Comparison of ENCODE assay signal across 34 mouse cellular contexts in the genomic region with DNA sequence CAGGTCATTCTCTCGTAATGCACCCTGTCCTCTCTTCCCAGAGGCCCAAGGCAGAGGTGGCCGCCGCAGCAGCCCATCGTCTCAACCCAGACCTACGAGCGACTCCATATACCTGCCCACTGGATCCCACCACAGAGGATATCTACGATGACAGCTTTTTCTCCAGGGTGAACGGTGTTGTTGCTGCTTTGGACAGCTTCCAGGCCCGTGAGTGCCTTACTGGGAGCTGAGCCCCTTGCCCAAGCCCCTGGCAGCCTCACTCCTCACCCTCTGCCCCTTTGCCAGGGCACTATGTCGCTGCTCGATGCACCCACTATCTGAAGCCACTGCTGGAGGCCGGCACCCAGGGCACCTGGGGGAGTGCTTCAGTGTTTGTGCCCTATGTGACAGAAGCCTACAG. TPM values are rescaled to one million over a fixed set of nuclear protein-coding genes. Genes with fewer than 3 reads are reported as not detected.
DNase-seq lines count a peak whose midpoint lies in the region; ATAC-seq and TF ChIP-seq lines count a peak whose summit lies in the region.
"Had no signal": no experiment of that assay in that cellular context is flagged by ENCODE, and none has a peak within 500 bp of the region (broad histone marks: within the 10 kb centered on the region; RNA-seq: fewer than 3 reads in every experiment).

No protein-coding gene starts in this region.

- H3K4me2 ChIP-seq in hindbrain, embryonic 11.5 days (replicated peaks; ENCODE audit: low read depth, low read length), result no peak overlapping the region
- H3K4me2 ChIP-seq in limb, embryonic 12.5 days, result no peak overlapping the region
- peak overlapping the region; percentile 92 for H3K4me2 ChIP-seq in liver, postnatal 0 days (ENCODE audit: low read depth, low read length)
- H3K4me2 ChIP-seq: forebrain, embryonic 12.5 days; heart, embryonic 11.5 days; hindbrain, embryonic 12.5 days; intestine, embryonic 15.5 days; lung, embryonic 14.5 days; midbrain, embryonic 12.5 days; neural tube, embryonic 13.5 days had no signal

- TF ChIP-seq POLR2A in thymus, adult 2 months (IDR thresholded peaks at IDR 0.05; ENCODE audit: control insufficient read depth, extremely low read depth, insufficient read depth, low read length, poor library complexity), result no peak

- 92% methylated on average over 12 of the region's 12 CpGs for WGBS in hindbrain, embryonic 10.5 days
- 90% methylated on average over 12 of the region's 12 CpGs for WGBS in hindbrain, embryonic 11.5 days
- 94% methylated on average over 12 of the region's 12 CpGs for WGBS in limb, embryonic 12.5 days
- WGBS in liver, postnatal 0 days (ENCODE audit: insufficient replicate concordance), result 94% methylated on average over 12 of the region's 12 CpGs
- WGBS in thymus, adult 2 months, result 96% methylated on average over 12 of the region's 12 CpGs

- TF ChIP-seq EP300 in liver, postnatal 0 days (IDR thresholded peaks at IDR 0.05; ENCODE audit: low read depth), result no peak

- peaks cover 99% of the 10 kb centered on the region for H3K4me1 ChIP-seq in erythroblast, embryonic 14.5 days (ENCODE audit: control insufficient read depth)
- H3K4me1 ChIP-seq in hindbrain, embryonic 10.5 days (replicated peaks), result peaks cover 45% of the 10 kb centered on the region
- H3K4me1 ChIP-seq in hindbrain, embryonic 11.5 days (replicated peaks; ENCODE audit: control insufficient read depth, insufficient read depth, low read length), result peaks cover 2% of the 10 kb centered on the region; the same call in 1 of the 2 replicates
- peaks cover 67% of the 10 kb centered on the region for H3K4me1 ChIP-seq in limb, embryonic 12.5 days (replicated peaks)
- H3K4me1 ChIP-seq in liver, postnatal 0 days (ENCODE audit: insufficient read depth), result peaks cover 79% of the 10 kb centered on the region
- peaks cover 58% of the 10 kb centered on the region for H3K4me1 ChIP-seq in thymus, adult 2 months (replicated peaks; ENCODE audit: control insufficient read depth, insufficient read depth, low read length)

- H3K27me3 ChIP-seq in erythroblast, embryonic 14.5 days (ENCODE audit: control insufficient read depth), result no peaks in the 10 kb centered on the region
- H3K27me3 ChIP-seq in hindbrain, embryonic 10.5 days (ENCODE audit: insufficient read depth, poor library complexity, severe bottlenecking), result peaks cover 7% of the 10 kb centered on the region; the same call in 1 of the 2 replicates
- H3K27me3 ChIP-seq in hindbrain, embryonic 11.5 days (ENCODE audit: control insufficient read depth, insufficient read depth, low read length), result no peaks in the 10 kb centered on the region; the same call in 1 of the 2 replicates
- no peaks in the 10 kb centered on the region for H3K27me3 ChIP-seq in limb, embryonic 12.5 days
- no peaks in the 10 kb centered on the region for H3K27me3 ChIP-seq in liver, postnatal 0 days (ENCODE audit: insufficient read depth, low read length)
- no peaks in the 10 kb centered on the region for H3K27me3 ChIP-seq in thymus, adult 2 months (ENCODE audit: control insufficient read depth, insufficient read depth, low read length)
- H3K27me3 ChIP-seq: CH12.LX; intestine, embryonic 15.5 days had no signal

- TF ChIP-seq CTCF in liver, postnatal 0 days (IDR thresholded peaks at IDR 0.05; ENCODE audit: low read depth), result no peak
- no peak for TF ChIP-seq CTCF in thymus, adult 2 months (IDR thresholded peaks at IDR 0.05; ENCODE audit: borderline replicate concordance, control insufficient read depth, extremely low read depth, insufficient read depth, low read length, poor library complexity)

- H3K36me3 ChIP-seq in erythroblast, embryonic 14.5 days (ENCODE audit: control insufficient read depth), result peaks cover 84% of the 10 kb centered on the region
- no peaks in the 10 kb centered on the region for H3K36me3 ChIP-seq in hindbrain, embryonic 10.5 days
- H3K36me3 ChIP-seq in hindbrain, embryonic 11.5 days (ENCODE audit: control insufficient read depth, insufficient read depth, low read length), result no peaks in the 10 kb centered on the region
- no peaks in the 10 kb centered on the region; the same call in 1 of the 2 replicates for H3K36me3 ChIP-seq in limb, embryonic 12.5 days
- H3K36me3 ChIP-seq in liver, postnatal 0 days (replicated peaks; ENCODE audit: insufficient read depth, low read length), result peaks cover 70% of the 10 kb centered on the region
- H3K36me3 ChIP-seq in thymus, adult 2 months (ENCODE audit: control insufficient read depth, insufficient read depth, low read length), result peaks cover 14% of the 10 kb centered on the region
- H3K36me3 ChIP-seq: forebrain, embryonic 12.5 days; hindbrain, embryonic 12.5 days; intestine, embryonic 15.5 days; midbrain, embryonic 12.5 days; neural tube, embryonic 13.5 days had no signal

- H3K9ac ChIP-seq in hindbrain, embryonic 11.5 days (ENCODE audit: low read depth, low read length), result no peak overlapping the region
- H3K9ac ChIP-seq in limb, embryonic 12.5 days (replicated peaks), result no peak overlapping the region
- no peak overlapping the region for H3K9ac ChIP-seq in liver, postnatal 0 days (replicated peaks)
- H3K9ac ChIP-seq: forebrain, embryonic 12.5 days; forebrain, postnatal 0 days; hindbrain, embryonic 12.5 days; intestine, embryonic 15.5 days; lung, embryonic 14.5 days; midbrain, embryonic 12.5 days; neural tube, embryonic 13.5 days had no signal

- no peak for ATAC-seq in erythroblast, adult 5-6 weeks (replicated peaks; ENCODE audit: low FRiP score, poor library complexity, severe bottlenecking)
- ATAC-seq in hindbrain, embryonic 11.5 days (ENCODE audit: low FRiP score), result no peak
- no peak for ATAC-seq in limb, embryonic 12.5 days (ENCODE audit: insufficient number of reproducible peaks, insufficient read depth, low FRiP score, low TSS enrichment, low read depth)
- no peak for ATAC-seq in liver, postnatal 0 days
- ATAC-seq: activated CD4-positive, CD25-positive, alpha-beta regulatory T cell, adult 4 months; forebrain, postnatal 0 days; hindbrain, postnatal 0 days; intestine, embryonic 15.5 days had no signal

- peak overlapping the region; percentile 56 for H3K27ac ChIP-seq in hindbrain, embryonic 10.5 days
- H3K27ac ChIP-seq in hindbrain, embryonic 11.5 days (ENCODE audit: low read depth, low read length), result no peak overlapping the region
- peak overlapping the region; percentile 35; the same call in 1 of the 2 replicates for H3K27ac ChIP-seq in limb, embryonic 12.5 days
- no peak overlapping the region for H3K27ac ChIP-seq in liver, postnatal 0 days (ENCODE audit: low read depth)
- H3K27ac ChIP-seq in thymus, adult 2 months (ENCODE audit: control insufficient read depth, insufficient read depth, low read length), result no peak overlapping the region
- H3K27ac ChIP-seq: forebrain, embryonic 12.5 days; hindbrain, embryonic 12.5 days; hindbrain, postnatal 0 days; intestine, embryonic 15.5 days; layer of hippocampus, adult 2 months; midbrain, embryonic 12.5 days; neural tube, embryonic 13.5 days had no signal

- DNase-seq in hindbrain, embryonic 10.5 days (ENCODE audit: low spot score), result no peak
- DNase-seq in hindbrain, embryonic 11.5 days (ENCODE audit: low spot score), result no peak
- DNase-seq in liver, postnatal 0 days, result no peak
- DNase-seq in thymus, adult 2 months, result no peak
- DNase-seq: adrenal gland, adult 2 months; adrenal gland, postnatal 36 days; cerebellum, postnatal 25 days; forebrain, postnatal 0 days; heart, postnatal 10 days; kidney, adult 2 months; kidney, postnatal 36 days; lung, embryonic 14.5 days; lung, postnatal 14 days; retina, postnatal 1 day; right cerebral cortex, postnatal 14 days had no signal

- H3K4me3 ChIP-seq in erythroblast, embryonic 14.5 days (replicated peaks), result peak overlapping the region; percentile 0
- H3K4me3 ChIP-seq in hindbrain, embryonic 10.5 days, result no peak overlapping the region
- H3K4me3 ChIP-seq in hindbrain, embryonic 11.5 days (ENCODE audit: low read depth, low read length), result no peak overlapping the region
- H3K4me3 ChIP-seq in limb, embryonic 12.5 days (replicated peaks), result no peak overlapping the region
- no peak overlapping the region for H3K4me3 ChIP-seq in liver, postnatal 0 days (ENCODE audit: low read depth, low read length)
- no peak overlapping the region for H3K4me3 ChIP-seq in thymus, adult 2 months (ENCODE audit: control insufficient read depth, insufficient read depth, low read length)
- H3K4me3 ChIP-seq: forebrain, embryonic 12.5 days; hindbrain, embryonic 12.5 days; intestine, embryonic 15.5 days; layer of hippocampus, adult 2 months; midbrain, embryonic 12.5 days; neural tube, embryonic 13.5 days had no signal

- no peaks in the 10 kb centered on the region for H3K9me3 ChIP-seq in erythroblast, embryonic 14.5 days (ENCODE audit: control insufficient read depth, low read length)
- no peaks in the 10 kb centered on the region for H3K9me3 ChIP-seq in hindbrain, embryonic 10.5 days
- H3K9me3 ChIP-seq in hindbrain, embryonic 11.5 days (ENCODE audit: control insufficient read depth, low read length), result no peaks in the 10 kb centered on the region
- no peaks in the 10 kb centered on the region for H3K9me3 ChIP-seq in limb, embryonic 12.5 days
- H3K9me3 ChIP-seq in liver, postnatal 0 days (ENCODE audit: low read length), result no peaks in the 10 kb centered on the region
- H3K9me3 ChIP-seq: forebrain, embryonic 12.5 days; hindbrain, embryonic 12.5 days; intestine, embryonic 15.5 days; midbrain, embryonic 12.5 days; neural tube, embryonic 13.5 days had no signal

RNA-seq across cellular contexts. Expression of gene Uba7, which starts 3.5 kb away (rescaled TPM):
- polyA plus RNA-seq in erythroblast, embryonic 14.5 days (2012), result 14.4 and 22.3 TPM in 2 replicates
- total RNA-seq in erythroblast, adult 5-6 weeks (2015; ENCODE audit: low replicate concordance), result 392 and 403 TPM in 2 replicates
- 364 and 493 TPM in 2 replicates for total RNA-seq in erythroblast, adult 5-6 weeks (2017; ENCODE audit: low replicate concordance)
- polyA plus RNA-seq in hindbrain, embryonic 10.5 days (2016; fragmentation: Nextera tagmentation; extraction: Ambion mirVana), result 8.5 and 9.6 TPM in 2 replicates
- polyA plus RNA-seq in hindbrain, embryonic 11.5 days (2014; fragmentation: Nextera tagmentation; extraction: Ambion mirVana), result 7.4 and 12.4 TPM in 2 replicates
- 25.4 and 29.8 TPM in 2 replicates for polyA plus RNA-seq in limb, embryonic 12.5 days (2016; fragmentation: Nextera tagmentation; extraction: Ambion mirVana)
- 32.0 and 33.2 TPM in 2 replicates for polyA plus RNA-seq in liver, postnatal 0 days (2015; fragmentation: Nextera tagmentation; extraction: Ambion mirVana)
- polyA plus RNA-seq in thymus, adult 2 months (2012; rRNA removed), result 208 and 267 TPM in 2 replicates

RNA-seq across cellular contexts. Expression of gene Gm20661, which starts 4.0 kb away (rescaled TPM):
- 0.06 and 0.13 TPM in 2 replicates for polyA plus RNA-seq in erythroblast, embryonic 14.5 days (2012)
- total RNA-seq in erythroblast, adult 5-6 weeks (2015; ENCODE audit: low replicate concordance), result 0.96 and 4.4 TPM in 2 replicates
- 5.3 and 12.9 TPM in 2 replicates for total RNA-seq in erythroblast, adult 5-6 weeks (2017; ENCODE audit: low replicate concordance)
- 1.5 and 1.8 TPM in 2 replicates for polyA plus RNA-seq in hindbrain, embryonic 10.5 days (2016; fragmentation: Nextera tagmentation; extraction: Ambion mirVana)
- polyA plus RNA-seq in hindbrain, embryonic 11.5 days (2014; fragmentation: Nextera tagmentation; extraction: Ambion mirVana), result 1.8 and 1.9 TPM in 2 replicates
- 10.4 and 11.2 TPM in 2 replicates for polyA plus RNA-seq in limb, embryonic 12.5 days (2016; fragmentation: Nextera tagmentation; extraction: Ambion mirVana)
- 0.12 and 0.31 TPM in 2 replicates for polyA plus RNA-seq in liver, postnatal 0 days (2015; fragmentation: Nextera tagmentation; extraction: Ambion mirVana)
- polyA plus RNA-seq in thymus, adult 2 months (2012; rRNA removed), result 0.58 and 0.93 TPM in 2 replicates
- total RNA-seq: CH12.LX; forebrain, postnatal 0 days; gastrocnemius, adult 8-10 months; left cerebral cortex, postnatal 36 days; liver, adult 2 months had no signal
- polyA plus RNA-seq: activated CD4-positive, CD25-positive, alpha-beta regulatory T cell, adult 4 months; C2C12; small intestine, adult 2 months; testis, adult 2 months had no signal

RNA-seq across cellular contexts. Expression of gene Inka1, which starts 6.9 kb away (rescaled TPM):
- polyA plus RNA-seq in erythroblast, embryonic 14.5 days (2012), result 15.9 and 16.0 TPM in 2 replicates
- total RNA-seq in erythroblast, adult 5-6 weeks (2015; ENCODE audit: low replicate concordance), result 11.1 and 32.3 TPM in 2 replicates
- total RNA-seq in erythroblast, adult 5-6 weeks (2017; ENCODE audit: low replicate concordance), result 16.3 and 18.1 TPM in 2 replicates
- polyA plus RNA-seq in hindbrain, embryonic 10.5 days (2016; fragmentation: Nextera tagmentation; extraction: Ambion mirVana), result 59.8 and 61.0 TPM in 2 replicates
- 56.4 and 61.9 TPM in 2 replicates for polyA plus RNA-seq in hindbrain, embryonic 11.5 days (2014; fragmentation: Nextera tagmentation; extraction: Ambion mirVana)
- 133 and 138 TPM in 2 replicates for polyA plus RNA-seq in limb, embryonic 12.5 days (2016; fragmentation: Nextera tagmentation; extraction: Ambion mirVana)
- 28.5 and 30.6 TPM in 2 replicates for polyA plus RNA-seq in liver, postnatal 0 days (2015; fragmentation: Nextera tagmentation; extraction: Ambion mirVana)
- polyA plus RNA-seq in thymus, adult 2 months (2012; rRNA removed), result 10.5 and 14.8 TPM in 2 replicates

RNA-seq across cellular contexts. Expression of gene Cdhr4, which starts 13.5 kb away (rescaled TPM):
- polyA plus RNA-seq in erythroblast, embryonic 14.5 days (2012), result 0.24 and 0.25 TPM in 2 replicates
- 4.4 and 11.3 TPM in 2 replicates for total RNA-seq in erythroblast, adult 5-6 weeks (2015; ENCODE audit: low replicate concordance)
- total RNA-seq in erythroblast, adult 5-6 weeks (2017; ENCODE audit: low replicate concordance), result 2.5 and 17.0 TPM in 2 replicates
- polyA plus RNA-seq in hindbrain, embryonic 10.5 days (2016; fragmentation: Nextera tagmentation; extraction: Ambion mirVana), result 2.4 and 3.0 TPM in 2 replicates
- polyA plus RNA-seq in hindbrain, embryonic 11.5 days (2014; fragmentation: Nextera tagmentation; extraction: Ambion mirVana), result 2.9 and 3.3 TPM in 2 replicates
- 18.6 and 19.3 TPM in 2 replicates for polyA plus RNA-seq in limb, embryonic 12.5 days (2016; fragmentation: Nextera tagmentation; extraction: Ambion mirVana)
- 0.75 and 1.1 TPM in 2 replicates for polyA plus RNA-seq in liver, postnatal 0 days (2015; fragmentation: Nextera tagmentation; extraction: Ambion mirVana)
- 5.1 and 7.3 TPM in 2 replicates for polyA plus RNA-seq in thymus, adult 2 months (2012; rRNA removed)
- total RNA-seq: gastrocnemius, adult 8-10 months; liver, adult 2 months had no signal
- polyA plus RNA-seq: C2C12 had no signal

RNA-seq across cellular contexts. Expression of gene Gm20662, which starts 17.3 kb away (rescaled TPM):
- polyA plus RNA-seq in erythroblast, embryonic 14.5 days (2012), result not detected in 2 replicates
- total RNA-seq in erythroblast, adult 5-6 weeks (2015; ENCODE audit: low replicate concordance), result not detected in 2 replicates
- 2.5 and 16.9 TPM in 2 replicates for total RNA-seq in erythroblast, adult 5-6 weeks (2017; ENCODE audit: low replicate concordance)
- 0.46 and 0.54 TPM in 2 replicates for polyA plus RNA-seq in hindbrain, embryonic 10.5 days (2016; fragmentation: Nextera tagmentation; extraction: Ambion mirVana)
- polyA plus RNA-seq in hindbrain, embryonic 11.5 days (2014; fragmentation: Nextera tagmentation; extraction: Ambion mirVana), result 0.10 and 0.14 TPM in 2 replicates
- 1.3 TPM in 2 replicates for polyA plus RNA-seq in limb, embryonic 12.5 days (2016; fragmentation: Nextera tagmentation; extraction: Ambion mirVana)
- 0.07 TPM in 1 of 2 replicates, not detected in the other for polyA plus RNA-seq in liver, postnatal 0 days (2015; fragmentation: Nextera tagmentation; extraction: Ambion mirVana)
- polyA plus RNA-seq in thymus, adult 2 months (2012; rRNA removed), result 0.60 and 3.2 TPM in 2 replicates
- total RNA-seq: liver, adult 2 months had no signal
- polyA plus RNA-seq: activated CD4-positive, CD25-positive, alpha-beta regulatory T cell, adult 4 months; forebrain, embryonic 12.5 days; forebrain, postnatal 0 days; hindbrain, embryonic 12.5 days; hindbrain, postnatal 0 days; neural tube, embryonic 13.5 days had no signal

Comparison
In these comparisons a context has a peak if more than half of its experiments do, and no peak if none do; other contexts are left out.
1. H3K27ac ChIP-seq: peak in hindbrain, embryonic 10.5 days (single experiment) and limb, embryonic 12.5 days (single experiment); none in hindbrain, embryonic 11.5 days (single experiment), liver, postnatal 0 days (single experiment) and thymus, adult 2 months (single experiment).